Mouse (Mus musculus) kidney, embryonic 15.5 days (tissue): ENCODE data around the gene Muc3. TPM values are rescaled to one million over a fixed set of nuclear protein-coding genes. Genes with fewer than 3 reads are reported as not detected.

Experiments
- ATAC-seq: fragments of 200-750 bp; cut with Nextera tagmentation; replicated peaks from 2 replicates; pipeline ENCODE4 v1.8.0; 2017; ENCODE audit warnings: moderate TSS enrichment; ENCODE audit not compliant: low FRiP score
- H3K27ac ChIP-seq: fragments of 300-500 bp; sonication (generic); 2 replicates; pipeline ENCODE4 v1.5.1; 2015; ENCODE audit warnings: mild to moderate bottlenecking, inconsistent platforms
- H3K27me3 ChIP-seq: fragments of 300-500 bp; sonication (generic); 2 replicates; pipeline ENCODE4 v1.6.1; 2015; ENCODE audit warnings: inconsistent platforms
- H3K36me3 ChIP-seq: fragments of 300-500 bp; sonication (generic); 2 replicates; pipeline ENCODE4 v1.6.1; 2015; ENCODE audit warnings: inconsistent platforms
- H3K4me1 ChIP-seq: fragments of 300-500 bp; sonication (generic); 2 replicates; pipeline ENCODE4 v1.6.1; 2015; ENCODE audit warnings: inconsistent platforms
- H3K4me2 ChIP-seq: fragments of 300-500 bp; sonication (generic); 2 replicates; pipeline ENCODE4 v1.6.1; 2015; ENCODE audit warnings: moderate library complexity, mild to moderate bottlenecking, inconsistent platforms
- H3K4me3 ChIP-seq: fragments of 300-500 bp; sonication (generic); replicated peaks from 2 replicates; pipeline ENCODE4 v1.5.1; 2015; ENCODE audit warnings: mild to moderate bottlenecking, inconsistent platforms
- H3K9ac ChIP-seq: fragments of 300-500 bp; sonication (generic); 2 replicates; pipeline ENCODE4 v1.6.1; 2015; ENCODE audit warnings: mild to moderate bottlenecking, inconsistent platforms
- H3K9me3 ChIP-seq: fragments of 300-500 bp; sonication (generic); replicated peaks from 2 replicates; pipeline ENCODE4 v1.6.1; 2016; ENCODE audit warnings: inconsistent platforms
- WGBS: fragments of 180-500 bp; shearing (Covaris S2); methylation state at CpG from one replicate; pipeline ENCODE4 v1.1.7; 2015; ENCODE audit warnings: mixed read lengths; 5-methylcytosine and 5-hydroxymethylcytosine counted together
- polyA plus RNA-seq: library from polyadenylated mRNA; unstranded; fragments of >200 nt; fragmentation: Nextera tagmentation; extraction: Ambion mirVana; gene quantifications from 2 replicates; pipeline ENCODE4 v1.2.1, GENCODE M21; 2015

The Muc3 gene
- polyA plus RNA-seq, 1 experiment from 2014 or later: not detected

DNA sequence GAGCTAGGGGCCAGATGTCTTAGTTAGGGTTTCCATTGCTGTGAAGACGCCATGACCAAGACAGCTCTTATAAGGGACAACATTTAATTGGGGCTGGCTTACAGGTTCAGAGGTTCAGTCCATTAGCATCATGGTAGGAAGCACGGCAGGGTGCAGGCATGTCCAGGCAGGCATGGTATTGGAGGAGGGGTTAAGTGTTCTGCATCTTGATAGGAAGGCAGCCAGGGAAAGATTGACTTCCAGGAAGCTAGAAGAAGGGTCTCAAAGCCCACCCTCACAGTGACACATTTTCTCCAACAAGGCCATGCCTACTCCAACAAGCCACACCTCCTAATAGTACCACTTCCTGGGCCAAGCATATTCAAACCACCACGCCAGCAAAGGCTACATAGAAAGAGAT, 63.4 kb downstream of the Muc3 start:
- 85% methylated on average over 3 of the region's 3 CpGs for WGBS
- no peaks in the 10 kb centered on the region for H3K27me3 ChIP-seq

DNA sequence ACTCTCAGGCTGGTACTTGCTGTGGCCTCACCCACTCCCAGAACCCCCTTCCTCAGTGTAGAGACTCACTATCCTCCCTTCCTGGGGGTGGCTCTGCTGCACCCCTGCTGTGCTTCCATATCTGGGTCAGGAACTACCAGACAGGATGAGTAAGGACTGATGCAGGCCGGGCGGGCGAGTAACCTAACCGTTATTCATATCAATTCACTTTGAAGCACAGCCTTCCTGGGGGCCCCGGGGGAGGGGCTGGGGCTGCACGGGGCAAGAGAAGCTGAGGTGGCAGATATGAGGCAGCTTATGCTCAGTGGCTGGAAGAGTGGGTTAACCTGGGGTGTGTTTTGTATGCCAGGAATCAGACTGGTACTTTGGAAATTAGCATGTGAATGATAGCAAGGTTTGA, 64.1 kb downstream of the Muc3 start:
- Histone ChIP-seq H3K27ac (no peak overlapping the region), H3K9me3 (no peaks in the 10 kb centered on the region), H3K4me1 (peaks cover 5% of the 10 kb centered on the region; the same call in 1 of the 2 replicates), H3K4me2 (no peak overlapping the region), H3K27me3 (no peaks in the 10 kb centered on the region), H3K36me3 (no peaks in the 10 kb centered on the region), H3K4me3 (no peak overlapping the region), H3K9ac (no peak overlapping the region)
- no peak for ATAC-seq
- 78% methylated on average over 6 of the region's 6 CpGs for WGBS

More for the DNA sequence above, 63.4 kb downstream of the Muc3 start:
- Histone ChIP-seq H3K4me3 (no peak overlapping the region), H3K4me1 (peaks cover 3% of the 10 kb centered on the region; the same call in 1 of the 2 replicates), H3K4me2 (no peak overlapping the region), H3K9me3 (no peaks in the 10 kb centered on the region), H3K27ac (no peak overlapping the region), H3K36me3 (no peaks in the 10 kb centered on the region), H3K9ac (no peak overlapping the region)
- ATAC-seq: no peak

Other genes with a start within 250 kb of the Muc3 start
- 74.0 and 78.8 TPM in 2 replicates for gene Ift22, start 241.2 kb downstream of the Muc3 start, polyA plus RNA-seq
- 284 and 294 TPM in 2 replicates for gene Fis1, start 196.0 kb downstream of the Muc3 start, polyA plus RNA-seq
- 3.0 and 4.1 TPM in 2 replicates for gene Cldn15, start 182.7 kb downstream of the Muc3 start, polyA plus RNA-seq
- 42.9 and 52.5 TPM in 2 replicates for gene Plod3, start 162.3 kb downstream of the Muc3 start, polyA plus RNA-seq
- gene Znhit1, start 161.3 kb downstream of the Muc3 start, polyA plus RNA-seq: 86.4 and 102 TPM in 2 replicates
- 0.10 and 0.55 TPM in 2 replicates for gene Vgf, start 122.9 kb downstream of the Muc3 start, polyA plus RNA-seq
- 181 and 194 TPM in 2 replicates for gene Ap1s1, start 103.2 kb downstream of the Muc3 start, polyA plus RNA-seq
- 0.45 and 0.48 TPM in 2 replicates for gene Serpine1, start 77.1 kb downstream of the Muc3 start, polyA plus RNA-seq
- 7.9 and 9.0 TPM in 2 replicates for gene Trim56, start 33.1 kb downstream of the Muc3 start, polyA plus RNA-seq
- gene Muc3a, start 63.1 kb upstream of the Muc3 start, polyA plus RNA-seq: 0.33 and 0.34 TPM in 2 replicates
- 2.7 and 3.6 TPM in 2 replicates for gene Ache, start 138.2 kb upstream of the Muc3 start, polyA plus RNA-seq
- 5.9 and 7.3 TPM in 2 replicates for gene Ufsp1, start 145.3 kb upstream of the Muc3 start, polyA plus RNA-seq
- gene Srrt, start 158.4 kb upstream of the Muc3 start, polyA plus RNA-seq: 141 and 158 TPM in 2 replicates
- gene Trip6, start 165.1 kb upstream of the Muc3 start, polyA plus RNA-seq: 77.9 and 87.5 TPM in 2 replicates
- gene Slc12a9, start 184.3 kb upstream of the Muc3 start, polyA plus RNA-seq: 14.2 and 16.0 TPM in 2 replicates
- gene Ephb4, start 200.8 kb upstream of the Muc3 start, polyA plus RNA-seq: 49.1 and 54.9 TPM in 2 replicates